Mouse (Mus musculus): ENCODE data around the gene Pou2f2. TPM values are rescaled to one million over a fixed set of nuclear protein-coding genes. Genes with fewer than 3 reads are reported as not detected.
A peak's percentile ranks its signal among the peaks of the same experiment; 100 is the strongest.

Gene Pou2f2
- polyA plus RNA-seq, 1 experiment from 2014 or later, result 22.3 TPM

DNA sequence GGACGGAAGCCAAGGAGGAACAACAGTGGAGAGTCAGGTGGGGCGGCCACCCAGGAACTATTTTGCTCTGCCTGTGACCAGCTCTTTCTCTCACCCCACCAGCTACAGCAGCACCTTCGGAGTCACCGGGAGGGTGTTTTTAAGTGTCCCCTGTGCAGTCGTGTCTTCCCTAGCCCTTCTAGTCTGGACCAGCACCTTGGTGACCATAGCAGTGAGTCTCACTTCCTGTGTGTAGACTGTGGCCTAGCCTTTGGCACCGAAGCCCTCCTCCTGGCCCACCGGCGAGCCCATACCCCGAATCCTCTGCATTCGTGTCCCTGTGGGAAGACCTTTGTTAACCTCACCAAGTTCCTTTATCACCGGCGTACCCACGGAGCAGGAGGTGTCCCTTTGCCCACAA is 99.1 kb downstream of the Pou2f2 start:
- Histone ChIP-seq H3K4me3 (replicated peaks) (no peak overlapping the region), H3K9ac (no peak overlapping the region), H3K36me3 (replicated peaks) (peaks cover 64% of the 10 kb centered on the region), H3K4me1 (peaks cover 24% of the 10 kb centered on the region), H3K9me3 (no peaks in the 10 kb centered on the region), H3K27ac (no peak overlapping the region), H3K4me2 (no peak overlapping the region), H3K27me3 (no peaks in the 10 kb centered on the region)
- ATAC-seq (ENCODE audit: low FRiP score), result no peak
- 92% methylated on average over 13 of the region's 13 CpGs for WGBS

DNA sequence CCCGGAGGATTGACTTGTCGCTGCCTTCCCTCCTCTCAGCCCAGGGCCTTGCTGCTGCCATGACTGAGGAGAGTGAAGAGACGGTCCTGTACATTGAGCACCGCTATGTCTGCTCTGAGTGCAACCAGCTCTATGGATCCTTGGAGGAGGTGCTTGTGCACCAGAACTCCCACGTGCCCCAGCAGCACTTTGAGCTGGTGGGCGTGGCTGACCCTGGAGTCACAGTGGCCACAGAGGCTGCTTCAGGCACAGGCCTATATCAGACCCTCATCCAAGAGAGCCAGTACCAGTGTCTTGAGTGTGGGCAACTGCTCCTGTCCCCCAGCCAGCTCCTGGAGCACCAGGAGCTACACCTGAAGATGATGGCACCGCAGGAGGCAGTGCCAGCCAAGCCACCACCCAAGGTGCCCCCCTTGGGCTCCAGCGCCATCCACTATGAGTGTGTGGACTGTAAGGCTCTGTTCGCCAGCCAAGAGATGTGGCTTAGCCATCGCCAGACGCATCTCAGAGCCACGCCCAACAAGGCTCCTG is 100.0 kb downstream of the Pou2f2 start:
- Histone ChIP-seq H3K36me3 (replicated peaks) (peaks cover 55% of the 10 kb centered on the region), H3K9ac (no peak overlapping the region), H3K27me3 (no peaks in the 10 kb centered on the region), H3K4me2 (no peak overlapping the region), H3K4me3 (replicated peaks) (no peak overlapping the region), H3K27ac (no peak overlapping the region), H3K9me3 (no peaks in the 10 kb centered on the region), H3K4me1 (peaks cover 27% of the 10 kb centered on the region)
- no peak for ATAC-seq (ENCODE audit: low FRiP score)
- 85% methylated on average over 12 of the region's 12 CpGs for WGBS

DNA sequence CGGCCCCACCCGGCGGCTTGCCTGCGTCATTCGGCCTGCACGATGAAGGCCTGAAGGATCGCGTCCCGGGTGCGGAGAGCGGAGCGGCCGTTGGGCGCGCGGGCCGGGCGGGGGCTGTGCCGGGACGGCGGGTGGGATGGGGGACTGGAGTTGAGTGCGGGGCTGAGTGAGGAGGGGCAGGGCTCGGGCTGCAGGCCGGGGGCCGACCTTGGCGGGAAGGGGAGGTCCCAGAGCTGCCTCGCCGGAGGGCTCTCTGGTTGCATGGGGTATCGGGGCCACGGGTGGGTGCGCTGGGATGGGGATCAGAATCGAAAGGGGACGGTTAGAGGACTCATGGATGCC is 102.1 kb downstream of the Pou2f2 start:
- Histone ChIP-seq H3K4me2 (peak overlapping the region; percentile 76), H3K4me1 (peaks cover 44% of the 10 kb centered on the region), H3K27ac (peak overlapping the region; percentile 96), H3K9ac (peak overlapping the region; percentile 94), H3K9me3 (no peaks in the 10 kb centered on the region), H3K36me3 (replicated peaks) (peaks cover 33% of the 10 kb centered on the region), H3K4me3 (replicated peaks) (peak overlapping the region; percentile 88), H3K27me3 (no peaks in the 10 kb centered on the region)
- ATAC-seq (ENCODE audit: low FRiP score), result peak; percentile 49
- under 1% methylated on average over 33 of the region's 33 CpGs for WGBS

DNA sequence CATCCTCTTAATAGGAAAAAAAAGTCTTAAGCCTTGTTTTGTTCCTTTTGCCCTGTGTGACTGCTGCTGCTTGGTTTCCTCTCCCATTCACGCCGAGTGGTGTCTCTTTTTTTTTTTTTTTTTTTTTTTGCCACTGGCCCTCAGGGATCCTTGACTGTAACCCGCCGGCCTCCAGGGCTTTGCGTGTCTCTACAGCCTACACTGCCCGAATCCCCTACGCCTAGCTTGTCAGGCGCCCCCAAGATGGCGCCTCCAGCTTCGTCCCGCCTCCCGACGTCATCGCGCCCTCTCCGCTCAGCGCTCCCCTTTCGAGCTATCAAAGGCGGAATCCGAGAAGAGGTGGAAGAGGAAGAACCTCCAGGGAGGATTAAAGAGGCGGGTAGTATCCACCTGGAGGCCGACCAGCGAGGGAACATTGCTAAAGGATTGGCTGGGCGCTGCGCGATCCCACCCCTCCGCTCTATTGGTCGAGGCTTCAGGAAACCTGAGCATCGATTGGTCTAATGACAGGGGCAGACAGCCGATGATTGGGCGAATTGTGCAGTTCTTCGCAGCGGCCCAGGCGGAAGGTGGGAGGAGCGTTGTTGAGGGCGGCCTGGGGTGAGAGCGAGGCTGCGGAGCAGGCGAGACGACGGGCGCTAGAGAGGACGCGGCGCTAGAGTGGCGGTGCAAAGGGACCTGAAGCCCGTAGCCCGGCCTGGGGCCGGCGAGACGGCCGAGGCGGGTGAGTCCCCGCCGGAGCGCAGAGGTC is 102.7 kb downstream of the Pou2f2 start:
- Histone ChIP-seq H3K27me3 (no peaks in the 10 kb centered on the region), H3K9me3 (no peaks in the 10 kb centered on the region), H3K4me3 (replicated peaks) (peak overlapping the region; percentile 88), H3K36me3 (replicated peaks) (peaks cover 28% of the 10 kb centered on the region), H3K9ac (peak overlapping the region; percentile 94), H3K27ac (peak overlapping the region; percentile 96), H3K4me2 (peak overlapping the region; percentile 76), H3K4me1 (peaks cover 45% of the 10 kb centered on the region)
- peak; percentile 95 for ATAC-seq (ENCODE audit: low FRiP score)
- under 1% methylated on average over 55 of the region's 56 CpGs for WGBS

DNA sequence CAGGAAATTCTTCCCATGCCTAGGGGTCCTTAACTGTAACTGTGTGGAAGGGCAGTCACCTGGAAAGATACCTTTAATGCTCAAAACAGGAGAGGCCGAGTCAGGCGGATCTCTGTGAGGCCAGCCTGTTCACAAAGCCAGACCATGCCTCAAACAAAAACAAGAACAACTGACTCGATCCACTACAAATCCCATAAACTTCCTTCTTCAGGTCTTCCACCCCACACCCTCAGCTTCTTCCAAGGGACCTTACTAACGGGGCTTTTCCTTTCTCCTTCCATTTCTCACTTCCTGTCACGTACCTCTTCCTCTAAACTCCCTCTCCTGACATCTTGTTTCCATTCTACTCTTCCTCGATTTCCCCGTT is 103.2 kb downstream of the Pou2f2 start:
- peak overlapping the region; percentile 67 for H3K4me2 ChIP-seq
- peak overlapping the region; percentile 88 for H3K4me3 ChIP-seq (replicated peaks)
- H3K9me3 ChIP-seq, result no peaks in the 10 kb centered on the region
- H3K27me3 ChIP-seq, result no peaks in the 10 kb centered on the region
- peaks cover 22% of the 10 kb centered on the region for H3K36me3 ChIP-seq (replicated peaks)
- peak overlapping the region; percentile 93 for H3K27ac ChIP-seq
- 23% methylated on average over 7 of the region's 7 CpGs for WGBS
- H3K9ac ChIP-seq, result peak overlapping the region; percentile 66
- peaks cover 51% of the 10 kb centered on the region for H3K4me1 ChIP-seq
- no peak for ATAC-seq (ENCODE audit: low FRiP score)

DNA sequence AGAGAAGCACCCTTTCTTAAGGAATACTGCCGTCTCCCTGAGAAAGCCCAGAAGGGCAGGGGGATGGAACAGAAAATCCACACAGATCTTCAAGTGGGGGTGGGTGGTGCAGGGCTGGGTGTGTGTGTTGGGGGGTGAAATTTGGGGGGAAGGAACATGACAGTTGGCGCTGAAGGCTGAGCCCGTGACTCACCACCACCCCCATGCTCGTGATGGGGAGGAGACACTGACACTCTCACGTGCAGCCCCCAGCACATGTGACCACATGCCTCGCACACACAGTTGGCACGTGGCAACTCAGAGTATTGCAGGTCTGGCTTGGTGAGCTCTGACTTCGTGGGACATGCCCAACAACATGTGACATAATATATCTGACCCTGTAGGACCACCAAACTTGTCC is 105.6 kb downstream of the Pou2f2 start:
- Histone ChIP-seq H3K9me3 (no peaks in the 10 kb centered on the region), H3K36me3 (replicated peaks) (no peaks in the 10 kb centered on the region), H3K4me2 (peak overlapping the region; percentile 96; the same call in 1 of the 2 replicates), H3K4me3 (replicated peaks) (no peak overlapping the region), H3K4me1 (peaks cover 71% of the 10 kb centered on the region), H3K27me3 (no peaks in the 10 kb centered on the region), H3K27ac (peak overlapping the region; percentile 95), H3K9ac (no peak overlapping the region)
- WGBS, result 78% methylated on average over 8 of the region's 8 CpGs
- no peak for ATAC-seq (ENCODE audit: low FRiP score)

DNA sequence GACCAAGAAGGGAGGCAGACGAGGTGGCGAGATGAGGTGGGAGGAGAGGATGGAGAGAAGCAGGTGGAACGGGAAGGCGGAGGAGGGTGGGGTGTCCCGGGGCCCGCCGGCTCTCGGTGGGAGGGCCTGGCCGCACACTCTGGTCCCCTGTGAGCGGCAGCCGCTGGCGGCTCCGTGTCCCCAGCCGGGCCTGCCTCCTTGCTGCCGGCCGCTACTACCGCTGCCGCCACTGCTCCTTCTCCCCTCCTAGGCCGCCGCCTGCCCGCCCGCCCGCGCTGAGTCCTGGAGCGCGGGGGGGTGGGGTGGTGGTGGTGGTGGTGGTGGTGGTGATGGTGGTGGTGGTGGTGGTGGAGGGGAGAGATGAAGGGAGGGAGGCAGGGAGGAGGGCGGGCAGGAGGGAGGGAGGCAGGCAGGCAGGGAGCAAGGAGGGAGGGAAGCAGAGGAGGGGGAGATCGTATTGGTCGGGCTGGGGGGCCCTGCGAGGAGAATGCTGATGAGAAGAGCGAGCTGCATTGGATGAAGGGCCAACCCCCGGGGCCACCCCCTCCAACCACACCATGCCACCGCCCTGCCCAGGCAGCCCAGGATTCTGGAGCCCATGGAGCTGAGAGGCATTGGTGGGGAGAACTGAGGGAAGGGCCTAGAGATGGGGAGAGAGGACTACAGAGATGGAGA is 106.7 kb downstream of the Pou2f2 start:
- Histone ChIP-seq H3K4me2 (peak overlapping the region; percentile 96), H3K36me3 (replicated peaks) (peaks cover 6% of the 10 kb centered on the region), H3K9me3 (no peaks in the 10 kb centered on the region), H3K27ac (peak overlapping the region; percentile 95), H3K27me3 (no peaks in the 10 kb centered on the region), H3K4me3 (replicated peaks) (peak overlapping the region; percentile 78), H3K4me1 (peaks cover 71% of the 10 kb centered on the region), H3K9ac (peak overlapping the region; percentile 95)
- ATAC-seq (ENCODE audit: low FRiP score), result peak; percentile 34
- under 1% methylated on average over 14 of the region's 33 CpGs for WGBS

DNA sequence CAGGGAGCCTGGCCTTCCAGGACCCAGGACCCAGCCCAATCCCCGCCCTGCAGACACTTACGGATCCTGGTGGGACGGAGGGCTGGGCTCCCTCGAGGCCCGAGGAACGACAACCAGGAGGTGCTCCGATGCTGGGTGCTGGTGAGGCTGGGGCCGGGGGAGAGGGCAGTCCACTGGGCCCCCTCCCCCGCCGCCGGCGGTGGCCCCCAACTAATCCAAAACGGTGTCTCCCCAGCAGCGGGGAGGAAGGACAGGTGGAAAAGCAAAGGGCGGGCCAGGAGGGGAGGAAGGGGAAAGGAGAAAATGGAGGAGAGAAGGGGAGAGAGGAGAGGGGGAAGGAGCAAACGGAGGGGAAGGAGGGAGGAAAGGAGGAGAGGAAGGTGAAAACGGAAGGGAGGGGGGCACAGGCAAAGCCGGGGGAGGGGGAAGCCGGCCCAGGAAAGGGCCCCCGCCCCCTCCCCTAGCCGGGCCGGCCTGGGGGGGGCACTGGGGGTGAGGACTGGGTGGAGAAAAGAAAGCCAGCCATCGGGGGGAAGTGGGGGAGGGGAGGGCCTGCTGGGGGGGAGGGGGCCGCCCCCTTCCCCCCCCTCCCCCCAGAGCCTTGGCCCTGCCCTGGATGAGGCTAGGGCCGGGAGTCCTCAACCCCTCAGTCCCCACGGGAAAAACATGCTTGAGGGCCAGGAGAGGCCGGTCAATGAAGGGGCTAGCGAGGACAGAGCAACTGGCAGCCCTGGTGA is 107.4 kb downstream of the Pou2f2 start, which contains the start of the genes Grik5 and Zfp574:
Gene Grik5 (minus strand): TSS at position 368 of the 737 bp plus-strand sequence.
Gene Zfp574 (plus strand): TSS at position 589 of the 737 bp plus-strand sequence.
- no peaks in the 10 kb centered on the region for H3K27me3 ChIP-seq
- no peak for ATAC-seq (ENCODE audit: low FRiP score)
- H3K4me2 ChIP-seq, result peak within 1 kb of the TSS; percentile 96
- 1% methylated on average over 27 of the region's 28 CpGs for WGBS
- peak within 1 kb of the TSS; percentile 78 for H3K4me3 ChIP-seq (replicated peaks)
- no peaks in the 10 kb centered on the region for H3K9me3 ChIP-seq
- H3K9ac ChIP-seq, result peak within 1 kb of the TSS; percentile 95
- peaks cover 73% of the 10 kb centered on the region for H3K4me1 ChIP-seq
- peaks cover 13% of the 10 kb centered on the region for H3K36me3 ChIP-seq (replicated peaks)
- peak within 1 kb of the TSS; percentile 95 for H3K27ac ChIP-seq

DNA sequence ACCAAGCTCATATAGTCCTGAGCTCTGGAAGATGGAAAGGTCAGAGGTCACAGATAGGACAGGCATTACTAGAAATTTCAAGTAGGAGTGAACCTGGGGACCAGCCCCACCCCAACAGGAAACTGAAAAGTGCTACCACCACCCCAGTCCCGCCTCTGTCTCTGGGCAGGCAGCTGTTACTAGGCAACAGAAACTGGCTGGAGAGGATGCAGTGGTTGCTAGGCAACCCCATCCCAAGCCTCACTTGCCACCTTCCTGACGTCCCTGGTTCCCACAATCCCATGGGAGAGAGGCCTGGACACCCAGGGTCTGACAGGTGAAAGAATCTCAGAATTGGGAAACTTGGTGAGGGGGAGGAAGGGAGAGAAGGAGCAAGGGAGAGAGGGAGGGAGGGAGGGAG is 110.8 kb downstream of the Pou2f2 start:
- H3K36me3 ChIP-seq (replicated peaks), result peaks cover 46% of the 10 kb centered on the region
- no peak overlapping the region for H3K4me3 ChIP-seq (replicated peaks)
- H3K4me1 ChIP-seq, result peaks cover 52% of the 10 kb centered on the region
- H3K27ac ChIP-seq, result peak overlapping the region; percentile 95; the same call in 1 of the 2 replicates
- H3K27me3 ChIP-seq, result no peaks in the 10 kb centered on the region
- H3K9ac ChIP-seq, result peak overlapping the region; percentile 95
- H3K4me2 ChIP-seq, result peak overlapping the region; percentile 96
- ATAC-seq (ENCODE audit: low FRiP score), result peak; percentile 66
- H3K9me3 ChIP-seq, result no peaks in the 10 kb centered on the region
- 11% methylated on average over 2 of the region's 2 CpGs for WGBS

DNA sequence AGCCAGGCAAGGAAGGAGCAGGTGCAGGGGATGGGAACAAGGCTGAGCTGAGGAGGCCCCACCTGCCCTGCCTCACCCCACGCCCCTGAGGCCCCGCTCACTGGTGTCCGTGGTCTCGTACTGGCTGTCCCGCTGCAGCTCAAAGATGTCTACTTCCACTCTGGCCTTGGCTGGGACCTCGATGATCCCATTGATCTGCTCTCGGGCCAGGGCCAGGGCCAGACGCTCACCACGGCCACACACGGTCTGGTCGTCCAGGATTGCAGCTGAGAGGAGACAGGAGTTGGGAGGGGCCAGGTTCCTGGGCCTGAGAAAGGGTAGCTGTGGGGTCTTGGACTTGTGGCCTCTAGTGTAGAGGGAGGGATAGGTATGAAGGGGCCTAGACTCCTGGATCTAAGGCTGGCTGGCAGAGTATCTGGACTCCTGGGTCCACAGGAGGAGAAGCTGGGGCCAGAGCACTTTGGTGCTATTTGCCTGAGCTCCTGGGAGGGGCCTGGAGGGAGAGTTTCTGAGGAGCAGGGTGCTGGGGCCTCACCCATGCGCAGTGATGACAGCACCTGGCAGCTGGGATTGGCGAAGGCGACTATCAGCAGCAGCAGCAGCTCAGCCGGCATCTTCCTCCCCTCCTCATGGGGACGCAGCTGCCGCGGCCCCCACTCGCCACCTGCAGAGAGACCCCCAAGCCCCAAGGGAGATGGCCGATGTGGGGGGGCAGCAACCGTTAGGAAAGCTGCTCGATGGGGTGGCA is 111.4 kb downstream of the Pou2f2 start:
- peaks cover 52% of the 10 kb centered on the region for H3K36me3 ChIP-seq (replicated peaks)
- H3K9me3 ChIP-seq, result no peaks in the 10 kb centered on the region
- H3K4me2 ChIP-seq, result peak overlapping the region; percentile 96; the same call in 1 of the 2 replicates
- H3K9ac ChIP-seq, result peak overlapping the region; percentile 95
- no peak; the same call in 1 of the 2 replicates for ATAC-seq (ENCODE audit: low FRiP score)
- H3K4me1 ChIP-seq, result peaks cover 46% of the 10 kb centered on the region
- peak overlapping the region; percentile 95; the same call in 1 of the 2 replicates for H3K27ac ChIP-seq
- no peak overlapping the region for H3K4me3 ChIP-seq (replicated peaks)
- no peaks in the 10 kb centered on the region for H3K27me3 ChIP-seq
- WGBS, result 90% methylated on average over 22 of the region's 22 CpGs

DNA sequence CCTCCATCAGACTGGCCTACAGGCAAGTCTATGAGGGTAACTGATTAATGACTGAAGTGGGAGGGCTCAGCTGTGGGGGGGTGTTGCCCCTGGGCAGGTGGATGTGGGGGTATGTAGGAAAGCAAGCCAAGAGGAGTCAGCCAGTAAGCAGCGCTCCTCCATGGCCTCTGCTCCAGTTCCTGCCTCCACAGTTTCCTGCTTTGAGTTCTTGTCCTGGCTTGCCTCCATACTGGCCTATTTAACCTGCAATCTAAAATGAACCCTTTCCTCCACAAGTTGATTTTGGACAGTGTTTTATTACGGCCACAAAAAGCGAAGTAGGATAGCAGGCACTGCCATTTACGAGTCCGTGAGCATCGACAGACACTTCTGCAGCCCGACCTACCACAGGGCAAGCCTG is 112.2 kb downstream of the Pou2f2 start:
- Histone ChIP-seq H3K4me2 (no peak overlapping the region), H3K36me3 (replicated peaks) (peaks cover 59% of the 10 kb centered on the region), H3K4me3 (replicated peaks) (no peak overlapping the region), H3K9ac (no peak overlapping the region), H3K27ac (no peak overlapping the region), H3K4me1 (peaks cover 43% of the 10 kb centered on the region), H3K27me3 (no peaks in the 10 kb centered on the region), H3K9me3 (no peaks in the 10 kb centered on the region)
- 96% methylated on average over 7 of the region's 7 CpGs for WGBS
- no peak for ATAC-seq (ENCODE audit: low FRiP score)
